Mouse (Mus musculus) lung, embryonic 16.5 days (tissue): Measurements from ENCODE around the gene Rapgef1. TPM values are rescaled to one million over a fixed set of nuclear protein-coding genes. Genes with fewer than 3 reads are reported as not detected.
A peak's percentile ranks its signal among the peaks of the same experiment; 100 is the strongest.

ENCODE experiments used
- ATAC-seq: fragments of 200-750 bp; cut with Nextera tagmentation; 2 replicates; pipeline ENCODE4 v1.8.0; 2017; ENCODE audit warnings: low read depth, mild to moderate bottlenecking, moderate library complexity
- H3K27ac ChIP-seq: fragments of 300-500 bp; sonication (generic); 2 replicates; pipeline ENCODE4 v1.5.1; 2014; ENCODE audit warnings: mild to moderate bottlenecking, control low read depth, low read length
- H3K27me3 ChIP-seq: fragments of 300-500 bp; sonication (generic); 2 replicates; pipeline ENCODE4 v1.6.1; 2014; ENCODE audit warnings: low read depth, low read length, mixed read lengths; ENCODE audit not compliant: control insufficient read depth, insufficient read depth
- H3K36me3 ChIP-seq: fragments of 300-500 bp; sonication (generic); 2 replicates; pipeline ENCODE4 v1.6.1; 2014; ENCODE audit warnings: low read length; ENCODE audit not compliant: control insufficient read depth, insufficient read depth
- H3K4me1 ChIP-seq: fragments of 300-500 bp; sonication (generic); replicated peaks from 2 replicates; pipeline ENCODE4 v1.6.1; 2014; ENCODE audit warnings: low read length, mixed read lengths; ENCODE audit not compliant: control insufficient read depth, insufficient read depth
- H3K4me2 ChIP-seq: fragments of 300-500 bp; sonication (generic); 2 replicates; pipeline ENCODE4 v1.6.1; 2014; ENCODE audit warnings: low read depth, low read length, control low read depth
- H3K4me3 ChIP-seq: fragments of 300-500 bp; sonication (generic); 2 replicates; pipeline ENCODE4 v1.5.1; 2014; ENCODE audit warnings: mild to moderate bottlenecking, low read length, control low read depth
- H3K9ac ChIP-seq: fragments of 300-500 bp; sonication (generic); 2 replicates; pipeline ENCODE4 v1.6.1; 2014; ENCODE audit warnings: low read length, control low read depth
- H3K9me3 ChIP-seq: fragments of 300-500 bp; sonication (generic); 2 replicates; pipeline ENCODE4 v1.6.1; 2016; ENCODE audit warnings: low read length; ENCODE audit not compliant: control insufficient read depth
- WGBS: fragments of 180-500 bp; shearing (Covaris S2); extraction: QIAGEN DNeasy Blood & Tissue Kit; methylation state at CpG from one replicate; pipeline ENCODE4 v1.1.7; 2014; 5-methylcytosine and 5-hydroxymethylcytosine counted together
- polyA plus RNA-seq: library from polyadenylated mRNA; unstranded; fragments of >200 nt; fragmentation: Nextera tagmentation; extraction: Ambion mirVana; gene quantifications from 2 replicates; pipeline ENCODE4 v1.2.1, GENCODE M21; 2015

The Rapgef1 gene
- polyA plus RNA-seq, result 10.7 and 12.2 TPM in 2 replicates

GRCm38 (mm10) chr2:29619484-29620300 lies at the start of gene Rapgef1:
TSS of gene Rapgef1 (plus strand) at chr2:29619720.
- H3K36me3 ChIP-seq, result no peaks in the 10 kb centered on the region
- peak within 1 kb of the TSS; percentile 75 for H3K27ac ChIP-seq
- peak within 1 kb of the TSS; percentile 88 for H3K4me3 ChIP-seq
- H3K9ac ChIP-seq, result peak within 1 kb of the TSS; percentile 91
- H3K9me3 ChIP-seq, result no peaks in the 10 kb centered on the region
- peak; percentile 89 for ATAC-seq
- H3K4me2 ChIP-seq, result peak within 1 kb of the TSS; percentile 83
- H3K27me3 ChIP-seq, result no peaks in the 10 kb centered on the region
- under 1% methylated on average over 75 of the region's 101 CpGs for WGBS
- H3K4me1 ChIP-seq, result peaks cover 12% of the 10 kb centered on the region

- no peaks in the 10 kb centered on the region for H3K27me3 ChIP-seq
- H3K36me3 ChIP-seq, result no peaks in the 10 kb centered on the region
- 54% methylated on average over 9 of the region's 9 CpGs for WGBS
- H3K4me1 ChIP-seq, result no peaks in the 10 kb centered on the region
- H3K27ac ChIP-seq, result no peak overlapping the region
- no peak overlapping the region for H3K9ac ChIP-seq
- H3K9me3 ChIP-seq, result no peaks in the 10 kb centered on the region
- no peak overlapping the region for H3K4me3 ChIP-seq
- ATAC-seq, result no peak
- no peak overlapping the region for H3K4me2 ChIP-seq
Measured at GRCm38 (mm10) chr2:29571921-29572700, 47.4 kb upstream of the Rapgef1 start.

DNA sequence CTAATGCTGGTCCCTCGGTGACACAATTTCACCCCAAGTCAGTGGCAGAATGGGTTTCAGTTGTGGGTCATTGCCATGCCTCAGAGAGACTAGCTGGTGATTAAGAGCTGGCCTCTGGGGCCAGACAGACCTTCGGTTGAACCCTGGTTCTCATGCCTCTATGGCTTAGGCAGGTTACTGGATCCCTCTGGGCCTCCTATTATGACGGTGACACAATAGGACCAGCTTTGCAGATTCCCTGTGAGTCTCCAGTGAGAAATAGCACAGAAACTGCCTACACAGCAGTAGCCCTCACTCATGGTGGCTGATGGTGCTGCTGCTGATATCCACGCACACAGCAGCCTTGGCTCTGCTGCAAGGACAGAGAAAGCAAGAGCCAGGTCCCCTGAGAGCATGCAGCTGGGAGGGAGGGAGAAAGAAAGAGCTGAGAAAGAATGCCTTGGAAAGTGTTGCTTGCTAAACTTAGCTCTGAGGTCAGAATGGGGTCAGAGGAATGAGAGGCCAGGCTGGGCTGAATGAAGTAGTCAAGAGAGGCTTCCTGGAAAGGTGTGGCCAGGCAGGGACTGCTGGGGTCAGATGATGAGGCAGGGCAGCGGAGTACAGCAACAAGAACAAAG lies 46.6 kb upstream of the Rapgef1 start:
- Histone ChIP-seq H3K36me3 (no peaks in the 10 kb centered on the region), H3K9ac (no peak overlapping the region), H3K4me1 (no peaks in the 10 kb centered on the region), H3K4me2 (no peak overlapping the region), H3K4me3 (no peak overlapping the region), H3K9me3 (no peaks in the 10 kb centered on the region), H3K27me3 (no peaks in the 10 kb centered on the region), H3K27ac (no peak overlapping the region)
- ATAC-seq, result no peak
- 61% methylated on average over 5 of the region's 5 CpGs for WGBS

DNA sequence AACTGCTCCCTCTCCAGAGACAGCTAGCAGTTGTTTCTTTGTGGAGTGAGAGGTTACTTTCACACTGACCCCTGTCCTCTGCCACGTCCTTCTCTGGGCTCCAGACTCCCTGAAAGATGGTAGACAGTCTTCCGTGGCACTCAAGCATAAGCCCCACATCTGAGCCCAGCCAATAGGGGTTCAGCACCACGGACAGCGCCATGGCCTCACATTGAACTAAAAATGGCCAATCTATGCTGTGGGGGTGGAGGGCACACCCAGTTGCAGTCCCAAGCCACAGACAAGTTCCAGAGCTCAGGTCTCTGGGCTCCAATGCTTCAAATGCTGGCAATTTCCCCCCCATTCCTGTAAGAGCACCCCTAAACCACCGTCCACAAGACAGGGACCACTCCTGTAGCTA lies 45.9 kb upstream of the Rapgef1 start:
- H3K9me3 ChIP-seq, result no peaks in the 10 kb centered on the region
- 11% methylated on average over 5 of the region's 5 CpGs for WGBS
- no peak overlapping the region for H3K27ac ChIP-seq
- H3K9ac ChIP-seq, result no peak overlapping the region
- no peaks in the 10 kb centered on the region for H3K4me1 ChIP-seq
- no peak overlapping the region for H3K4me3 ChIP-seq
- no peaks in the 10 kb centered on the region for H3K27me3 ChIP-seq
- H3K36me3 ChIP-seq, result no peaks in the 10 kb centered on the region
- no peak for ATAC-seq
- no peak overlapping the region for H3K4me2 ChIP-seq

DNA sequence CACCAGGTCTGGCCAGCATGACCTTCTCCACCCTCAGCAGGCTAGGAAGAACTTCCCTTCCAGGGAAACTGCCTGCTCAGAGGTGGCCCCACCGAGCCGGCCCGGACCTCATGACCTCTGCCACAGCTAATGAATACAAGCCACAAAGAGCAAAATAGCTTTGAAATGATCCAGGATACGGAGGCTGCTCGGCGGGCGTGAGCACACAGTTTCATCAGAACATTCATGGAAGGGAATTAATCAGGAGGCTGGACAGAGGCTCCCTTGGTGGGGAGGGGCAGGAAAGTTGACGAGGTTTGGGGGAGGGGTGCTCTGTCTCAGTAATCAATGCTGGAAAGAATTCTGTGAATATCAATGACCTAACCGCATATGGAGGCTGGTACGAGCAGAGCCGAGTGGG lies 45.3 kb upstream of the Rapgef1 start:
- 47% methylated on average over 11 of the region's 11 CpGs for WGBS
- H3K9ac ChIP-seq, result no peak overlapping the region
- no peak overlapping the region for H3K4me3 ChIP-seq
- H3K4me1 ChIP-seq, result no peaks in the 10 kb centered on the region
- H3K27me3 ChIP-seq, result no peaks in the 10 kb centered on the region
- H3K4me2 ChIP-seq, result no peak overlapping the region
- no peaks in the 10 kb centered on the region for H3K9me3 ChIP-seq
- H3K36me3 ChIP-seq, result no peaks in the 10 kb centered on the region
- no peak for ATAC-seq
- no peak overlapping the region for H3K27ac ChIP-seq

GRCm38 (mm10) chr2:29582415-29582814 lies 37.1 kb upstream of the Rapgef1 start:
- H3K9ac ChIP-seq, result no peak overlapping the region
- H3K36me3 ChIP-seq, result no peaks in the 10 kb centered on the region
- no peak overlapping the region for H3K27ac ChIP-seq
- H3K4me3 ChIP-seq, result no peak overlapping the region
- 4% methylated on average over 7 of the region's 7 CpGs for WGBS
- H3K4me1 ChIP-seq, result 0 out of 2 replicates have a peak, but pooled peaks cover 2% of the 10 kb centered on the region
- no peaks in the 10 kb centered on the region for H3K9me3 ChIP-seq
- ATAC-seq, result 0 out of 2 replicates have a peak, but pooled peaks have one; percentile 31
- H3K27me3 ChIP-seq, result no peaks in the 10 kb centered on the region
- no peak overlapping the region for H3K4me2 ChIP-seq

DNA sequence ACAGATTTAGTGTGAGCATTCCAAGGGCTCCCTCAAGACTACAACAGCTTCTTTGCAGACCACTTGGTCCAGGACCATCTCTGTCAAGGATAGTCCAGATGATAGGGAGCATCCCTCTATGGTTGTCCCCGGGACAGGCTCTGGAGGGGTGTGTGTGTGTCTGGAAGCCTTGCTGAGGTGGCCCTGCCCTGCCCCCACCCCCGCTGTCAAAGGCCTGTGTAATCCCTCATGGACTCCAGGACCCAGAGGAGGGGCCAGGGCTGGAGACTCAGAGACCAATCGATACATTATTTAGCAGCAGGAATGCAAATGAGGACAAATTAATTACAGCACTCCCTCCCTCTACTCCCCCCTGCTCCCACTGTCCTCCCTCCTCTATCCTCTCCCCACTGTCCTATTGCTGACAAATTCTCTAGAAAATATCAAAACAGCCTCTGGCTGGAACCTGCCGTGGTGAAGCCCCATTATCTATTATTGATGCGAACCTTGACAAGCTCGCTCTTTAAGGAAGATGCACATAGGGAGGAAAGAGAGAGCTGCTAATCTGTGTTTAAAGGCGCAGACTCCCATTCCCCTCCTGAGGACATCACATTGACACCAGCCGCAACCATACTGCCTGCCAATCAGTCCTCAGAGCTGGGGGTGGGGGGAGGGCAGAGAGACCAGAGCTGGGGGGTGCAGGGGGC lies 33.4 kb upstream of the Rapgef1 start:
- WGBS, result 41% methylated on average over 8 of the region's 8 CpGs
- no peak overlapping the region for H3K4me2 ChIP-seq
- no peaks in the 10 kb centered on the region for H3K36me3 ChIP-seq
- no peak overlapping the region for H3K9ac ChIP-seq
- H3K27ac ChIP-seq, result no peak overlapping the region
- no peak overlapping the region for H3K4me3 ChIP-seq
- H3K27me3 ChIP-seq, result no peaks in the 10 kb centered on the region
- H3K4me1 ChIP-seq, result no peaks in the 10 kb centered on the region
- no peaks in the 10 kb centered on the region for H3K9me3 ChIP-seq
- no peak for ATAC-seq

GRCm38 (mm10) chr2:29588006-29588405 lies 31.5 kb upstream of the Rapgef1 start:
- no peak overlapping the region for H3K4me3 ChIP-seq
- 50% methylated on average over 4 of the region's 4 CpGs for WGBS
- ATAC-seq, result no peak
- H3K9me3 ChIP-seq, result no peaks in the 10 kb centered on the region
- no peak overlapping the region for H3K27ac ChIP-seq
- no peak overlapping the region for H3K9ac ChIP-seq
- H3K36me3 ChIP-seq, result no peaks in the 10 kb centered on the region
- H3K4me2 ChIP-seq, result no peak overlapping the region
- H3K4me1 ChIP-seq, result no peaks in the 10 kb centered on the region
- H3K27me3 ChIP-seq, result no peaks in the 10 kb centered on the region
